Mouse (Mus musculus) bone marrow macrophage, adult 2 months (primary cell): Measurements from ENCODE around the gene Mrpl21. TPM values are rescaled to one million over a fixed set of nuclear protein-coding genes. Genes with fewer than 3 reads are reported as not detected.
A peak's percentile ranks its signal among the peaks of the same experiment; 100 is the strongest.

Experiments
- H3K27ac ChIP-seq: 2 replicates; pipeline ENCODE4 v1.5.1; 2012; ENCODE audit warnings: low read depth, low read length; ENCODE audit not compliant: insufficient read depth
- H3K4me1 ChIP-seq: 2 replicates; pipeline ENCODE4 v1.6.1; 2012; ENCODE audit warnings: low read length; ENCODE audit not compliant: control insufficient read depth, insufficient read depth
- H3K4me3 ChIP-seq: 2 replicates; pipeline ENCODE4 v1.5.1; 2012; ENCODE audit warnings: mild to moderate bottlenecking, low read length, moderate library complexity; ENCODE audit not compliant: insufficient read depth
- CTCF ChIP-seq: IDR thresholded peaks from 2 replicates; pipeline ENCODE4 v1.5.1; 2012; ENCODE audit warnings: low read depth, mild to moderate bottlenecking, low read length, moderate library complexity
- POLR2A ChIP-seq: IDR thresholded peaks from 2 replicates; pipeline ENCODE4 v1.6.1; 2012; ENCODE audit warnings: mild to moderate bottlenecking, low read depth, low read length, borderline replicate concordance
- polyA plus RNA-seq: library from polyadenylated mRNA; stranded (reverse); fragments of >200 nt; gene quantifications from 2 replicates; pipeline ENCODE4 v1.2.4, GENCODE M21; 2012; ENCODE audit not compliant: missing spikeins, insufficient read depth, insufficient read length

Mrpl21 gene
- polyA plus RNA-seq, 1 experiment, result 33.7 TPM

GRCm38 (mm10) chr19:3268218-3268980, 14.3 kb upstream of the Mrpl21 start:
- no peaks in the 10 kb centered on the region for H3K4me1 ChIP-seq
- no peak overlapping the region for H3K4me3 ChIP-seq
- no peak for TF ChIP-seq CTCF
- TF ChIP-seq POLR2A, result no peak
- no peak overlapping the region for H3K27ac ChIP-seq

- TF ChIP-seq POLR2A (no peak), CTCF (no peak)
Observed at GRCm38 (mm10) chr19:3269279-3269678, 13.4 kb upstream of the Mrpl21 start.

GRCm38 (mm10) chr19:3269803-3270202, 12.9 kb upstream of the Mrpl21 start:
- no peak overlapping the region for H3K27ac ChIP-seq
- TF ChIP-seq POLR2A (no peak), CTCF (no peak)
- no peaks in the 10 kb centered on the region for H3K4me1 ChIP-seq
- no peak overlapping the region for H3K4me3 ChIP-seq

More at GRCm38 (mm10) chr19:3269279-3269678, 13.4 kb upstream of the Mrpl21 start:
- no peak overlapping the region for H3K4me3 ChIP-seq
- H3K4me1 ChIP-seq, result no peaks in the 10 kb centered on the region
- no peak overlapping the region for H3K27ac ChIP-seq

GRCm38 (mm10) chr19:3271366-3271765, 11.3 kb upstream of the Mrpl21 start:
- Histone ChIP-seq H3K27ac (no peak overlapping the region), H3K4me3 (no peak overlapping the region), H3K4me1 (no peaks in the 10 kb centered on the region)
- TF ChIP-seq CTCF (no peak), POLR2A (no peak)

GRCm38 (mm10) chr19:3273331-3273730, 9.4 kb upstream of the Mrpl21 start:
- Histone ChIP-seq H3K27ac (no peak overlapping the region), H3K4me3 (no peak overlapping the region), H3K4me1 (no peaks in the 10 kb centered on the region)
- no peak for TF ChIP-seq POLR2A
- TF ChIP-seq CTCF, result no peak

- H3K27ac ChIP-seq, result no peak overlapping the region
- no peaks in the 10 kb centered on the region for H3K4me1 ChIP-seq
- H3K4me3 ChIP-seq, result no peak overlapping the region
- TF ChIP-seq POLR2A (no peak), CTCF (no peak)
Observed at GRCm38 (mm10) chr19:3275744-3276365, 6.8 kb upstream of the Mrpl21 start.

- peak overlapping the region; percentile 67 for H3K4me3 ChIP-seq
- peaks cover 8% of the 10 kb centered on the region; the same call in 1 of the 2 replicates for H3K4me1 ChIP-seq
- no peak overlapping the region for H3K27ac ChIP-seq
- TF ChIP-seq CTCF (no peak), POLR2A (no peak)
Observed at GRCm38 (mm10) chr19:3281886-3282285, 815 bp upstream of the Mrpl21 start.

GRCm38 (mm10) chr19:3289006-3289405, 6.3 kb downstream of the Mrpl21 start:
- Histone ChIP-seq H3K27ac (no peak overlapping the region), H3K4me3 (no peak overlapping the region), H3K4me1 (no peaks in the 10 kb centered on the region)
- TF ChIP-seq POLR2A (no peak), CTCF (no peak)

- Histone ChIP-seq H3K4me1 (no peaks in the 10 kb centered on the region), H3K4me3 (no peak overlapping the region), H3K27ac (no peak overlapping the region)
- TF ChIP-seq POLR2A (no peak), CTCF (peak; percentile 61)
Observed at GRCm38 (mm10) chr19:3292028-3292427, 9.3 kb downstream of the Mrpl21 start.

- TF ChIP-seq CTCF, result no peak
- no peak for TF ChIP-seq POLR2A
- H3K27ac ChIP-seq, result no peak overlapping the region
- H3K4me3 ChIP-seq, result no peak overlapping the region
- H3K4me1 ChIP-seq, result no peaks in the 10 kb centered on the region
Observed at GRCm38 (mm10) chr19:3292993-3293392, 10.3 kb downstream of the Mrpl21 start.
